13 mouse cellular contexts compared by ENCODE assay signal in genomic region chr14:51996866-51997265, GRCm38 (mm10). TPM values are rescaled to one million over a fixed set of nuclear protein-coding genes. Genes with fewer than 3 reads are reported as not detected.
DNase-seq lines count a peak whose midpoint lies in the region; ATAC-seq and TF ChIP-seq lines count a peak whose summit lies in the region.
"Had no signal": no experiment of that assay in that cellular context is flagged by ENCODE, and none has a peak within 500 bp of the region (broad histone marks: within the 10 kb centered on the region; RNA-seq: fewer than 3 reads in every experiment).

No protein-coding gene starts in this region.

- H3K36me3 ChIP-seq in embryonic facial prominence, embryonic 11.5 days (replicated peaks; ENCODE audit: control insufficient read depth, insufficient read depth, low read depth, low read length) = peaks cover 37% of the 10 kb centered on the region
- peaks cover 97% of the 10 kb centered on the region for H3K36me3 ChIP-seq in embryonic facial prominence, embryonic 10.5 days (replicated peaks)
- H3K36me3 ChIP-seq in liver, postnatal 0 days (replicated peaks; ENCODE audit: insufficient read depth, low read length) = peaks cover 20% of the 10 kb centered on the region; the same call in 1 of the 2 replicates
- peaks cover 85% of the 10 kb centered on the region for H3K36me3 ChIP-seq in liver, embryonic 12.5 days
- H3K36me3 ChIP-seq in midbrain, embryonic 12.5 days = peaks cover 90% of the 10 kb centered on the region

- no peak for TF ChIP-seq CTCF in liver, postnatal 0 days (IDR thresholded peaks at IDR 0.05; ENCODE audit: low read depth)
- no peak for TF ChIP-seq CTCF in brain, embryonic 14.5 days (IDR thresholded peaks at IDR 0.05; ENCODE audit: borderline replicate concordance, extremely low read depth, insufficient read depth, insufficient read length)

- DNase-seq in embryonic facial prominence, embryonic 11.5 days (ENCODE audit: low spot score) = no peak
- no peak for DNase-seq in embryonic facial prominence, embryonic 10.5 days (ENCODE audit: low spot score)
- DNase-seq in liver, postnatal 0 days = peak; percentile 15
- DNase-seq in brain, embryonic 14.5 days (ENCODE audit: low read depth) = peak; percentile 68
- no peak for DNase-seq in urinary bladder, adult 2 months (ENCODE audit: low spot score)

- no peak for TF ChIP-seq EP300 in liver, postnatal 0 days (IDR thresholded peaks at IDR 0.05; ENCODE audit: low read depth)

- no peak overlapping the region for H3K9ac ChIP-seq in embryonic facial prominence, embryonic 11.5 days (replicated peaks; ENCODE audit: low read length)
- no peak overlapping the region for H3K9ac ChIP-seq in liver, postnatal 0 days (replicated peaks)
- H3K9ac ChIP-seq in liver, embryonic 12.5 days = no peak overlapping the region
- no peak overlapping the region for H3K9ac ChIP-seq in midbrain, embryonic 12.5 days (replicated peaks)
- H3K9ac ChIP-seq: embryonic facial prominence, embryonic 13.5 days; limb, embryonic 13.5 days had no signal

- H3K27ac ChIP-seq in embryonic facial prominence, embryonic 11.5 days (replicated peaks; ENCODE audit: low read depth, low read length) = no peak overlapping the region
- no peak overlapping the region for H3K27ac ChIP-seq in embryonic facial prominence, embryonic 10.5 days (replicated peaks)
- H3K27ac ChIP-seq in liver, postnatal 0 days (ENCODE audit: low read depth) = no peak overlapping the region
- no peak overlapping the region for H3K27ac ChIP-seq in liver, embryonic 12.5 days
- no peak overlapping the region; the same call in 1 of the 2 replicates for H3K27ac ChIP-seq in midbrain, embryonic 12.5 days (replicated peaks)
- H3K27ac ChIP-seq: embryonic facial prominence, embryonic 13.5 days; limb, embryonic 13.5 days had no signal

- H3K4me3 ChIP-seq in embryonic facial prominence, embryonic 11.5 days (ENCODE audit: low read depth, low read length) = no peak overlapping the region
- H3K4me3 ChIP-seq in embryonic facial prominence, embryonic 10.5 days = no peak overlapping the region
- no peak overlapping the region for H3K4me3 ChIP-seq in liver, postnatal 0 days (ENCODE audit: low read depth, low read length)
- H3K4me3 ChIP-seq in liver, embryonic 12.5 days = no peak overlapping the region
- no peak overlapping the region for H3K4me3 ChIP-seq in midbrain, embryonic 12.5 days
- H3K4me3 ChIP-seq: embryonic facial prominence, embryonic 13.5 days; limb, embryonic 13.5 days had no signal

- TF ChIP-seq POLR2A in brain, embryonic 14.5 days (IDR thresholded peaks at IDR 0.05; ENCODE audit: borderline replicate concordance, extremely low read depth, insufficient read depth, insufficient read length, poor library complexity, severe bottlenecking) = no peak

- no peaks in the 10 kb centered on the region for H3K9me3 ChIP-seq in embryonic facial prominence, embryonic 11.5 days (replicated peaks; ENCODE audit: control insufficient read depth, low read length)
- no peaks in the 10 kb centered on the region for H3K9me3 ChIP-seq in embryonic facial prominence, embryonic 10.5 days
- H3K9me3 ChIP-seq in liver, postnatal 0 days (ENCODE audit: low read length) = no peaks in the 10 kb centered on the region
- H3K9me3 ChIP-seq in liver, embryonic 12.5 days (replicated peaks) = no peaks in the 10 kb centered on the region
- H3K9me3 ChIP-seq in midbrain, embryonic 12.5 days = no peaks in the 10 kb centered on the region
- H3K9me3 ChIP-seq: embryonic facial prominence, embryonic 13.5 days; limb, embryonic 13.5 days had no signal

- H3K4me2 ChIP-seq in embryonic facial prominence, embryonic 11.5 days (ENCODE audit: low read depth, low read length) = 0 out of 2 replicates have a peak overlapping the region, but pooled peaks have one; percentile 13
- no peak overlapping the region for H3K4me2 ChIP-seq in liver, postnatal 0 days (ENCODE audit: low read depth, low read length)
- H3K4me2 ChIP-seq in liver, embryonic 12.5 days = no peak overlapping the region
- H3K4me2 ChIP-seq in midbrain, embryonic 12.5 days (replicated peaks) = no peak overlapping the region
- H3K4me2 ChIP-seq: embryonic facial prominence, embryonic 13.5 days; limb, embryonic 13.5 days had no signal

- no peak for ATAC-seq in embryonic facial prominence, embryonic 11.5 days (replicated peaks; ENCODE audit: insufficient number of reproducible peaks, low FRiP score, low TSS enrichment, low read depth)
- no peak for ATAC-seq in liver, postnatal 0 days
- ATAC-seq in liver, embryonic 12.5 days = no peak
- peak; percentile 14; the same call in 1 of the 2 replicates for ATAC-seq in midbrain, embryonic 12.5 days (ENCODE audit: low FRiP score, low read depth)
- ATAC-seq in megakaryocyte progenitor cell, adult 5-6 weeks (replicated peaks; ENCODE audit: poor library complexity) = no peak

- H3K4me1 ChIP-seq in embryonic facial prominence, embryonic 11.5 days (ENCODE audit: control insufficient read depth, insufficient read depth, low read length) = no peaks in the 10 kb centered on the region
- H3K4me1 ChIP-seq in embryonic facial prominence, embryonic 10.5 days = no peaks in the 10 kb centered on the region
- 0 out of 2 replicates have a peak, but pooled peaks cover 3% of the 10 kb centered on the region for H3K4me1 ChIP-seq in liver, postnatal 0 days (ENCODE audit: insufficient read depth)
- peaks cover 17% of the 10 kb centered on the region for H3K4me1 ChIP-seq in liver, embryonic 12.5 days
- 0 out of 2 replicates have a peak, but pooled peaks cover 5% of the 10 kb centered on the region for H3K4me1 ChIP-seq in midbrain, embryonic 12.5 days
- H3K4me1 ChIP-seq: embryonic facial prominence, embryonic 13.5 days; limb, embryonic 13.5 days had no signal

- 78% methylated on average over 17 of the region's 17 CpGs for whole genome bisulfite sequencing in embryonic facial prominence, embryonic 11.5 days
- 79% methylated on average over 17 of the region's 17 CpGs for WGBS in embryonic facial prominence, embryonic 10.5 days
- 82% methylated on average over 17 of the region's 17 CpGs for whole genome bisulfite sequencing in liver, postnatal 0 days (ENCODE audit: insufficient replicate concordance)
- WGBS in liver, embryonic 12.5 days (ENCODE audit: insufficient replicate concordance) = 71% methylated on average over 17 of the region's 17 CpGs
- WGBS in midbrain, embryonic 12.5 days = 71% methylated on average over 17 of the region's 17 CpGs

- no peaks in the 10 kb centered on the region for H3K27me3 ChIP-seq in embryonic facial prominence, embryonic 11.5 days (ENCODE audit: control insufficient read depth, insufficient read depth, low read length)
- no peaks in the 10 kb centered on the region for H3K27me3 ChIP-seq in embryonic facial prominence, embryonic 10.5 days (replicated peaks; ENCODE audit: low read depth, poor library complexity, severe bottlenecking)
- no peaks in the 10 kb centered on the region for H3K27me3 ChIP-seq in liver, postnatal 0 days (ENCODE audit: insufficient read depth, low read length)
- no peaks in the 10 kb centered on the region for H3K27me3 ChIP-seq in liver, embryonic 12.5 days (replicated peaks)
- H3K27me3 ChIP-seq in midbrain, embryonic 12.5 days = 0 out of 2 replicates have a peak, but pooled peaks cover 3% of the 10 kb centered on the region
- H3K27me3 ChIP-seq: embryonic facial prominence, embryonic 13.5 days; limb, embryonic 13.5 days had no signal

RNA-seq across cellular contexts. Expression of gene Arhgef40, which starts 12.3 kb away (rescaled TPM):
- 82.6 and 91.9 TPM in 2 replicates for polyA plus RNA-seq in embryonic facial prominence, embryonic 11.5 days (2014; fragmentation: Nextera tagmentation; extraction: Ambion mirVana)
- 151 and 163 TPM in 2 replicates for polyA plus RNA-seq in embryonic facial prominence, embryonic 10.5 days (2016; fragmentation: Nextera tagmentation; extraction: Ambion mirVana)
- polyA plus RNA-seq in liver, postnatal 0 days (2015; fragmentation: Nextera tagmentation; extraction: Ambion mirVana) = 5.8 and 7.2 TPM in 2 replicates
- 34.8 and 40.1 TPM in 2 replicates for polyA plus RNA-seq in liver, embryonic 12.5 days (2016; fragmentation: Nextera tagmentation; extraction: Ambion mirVana)
- polyA plus RNA-seq in brain, embryonic 14.5 days (2012; rRNA removed) = 100 and 106 TPM in 2 replicates
- polyA plus RNA-seq in midbrain, embryonic 12.5 days (2016; fragmentation: Nextera tagmentation; extraction: Ambion mirVana) = 116 and 122 TPM in 2 replicates
- polyA plus RNA-seq in urinary bladder, adult 2 months (2012; rRNA removed) = 44.4 and 53.8 TPM in 2 replicates
- 3.0 and 9.1 TPM in 2 replicates for total RNA-seq in megakaryocyte progenitor cell, adult 5-6 weeks (2015)
- 5.0 and 15.2 TPM in 2 replicates for total RNA-seq in megakaryocyte progenitor cell, adult 5-6 weeks (2017)

RNA-seq across cellular contexts. Expression of gene Tmem253, which starts 18.6 kb away (rescaled TPM):
- 0.35 and 1.5 TPM in 2 replicates for polyA plus RNA-seq in embryonic facial prominence, embryonic 11.5 days (2014; fragmentation: Nextera tagmentation; extraction: Ambion mirVana)
- polyA plus RNA-seq in embryonic facial prominence, embryonic 10.5 days (2016; fragmentation: Nextera tagmentation; extraction: Ambion mirVana) = 0.65 and 0.72 TPM in 2 replicates
- polyA plus RNA-seq in liver, postnatal 0 days (2015; fragmentation: Nextera tagmentation; extraction: Ambion mirVana) = 0.23 and 0.31 TPM in 2 replicates
- 0.32 and 0.39 TPM in 2 replicates for polyA plus RNA-seq in liver, embryonic 12.5 days (2016; fragmentation: Nextera tagmentation; extraction: Ambion mirVana)
- 1.9 and 3.6 TPM in 2 replicates for polyA plus RNA-seq in brain, embryonic 14.5 days (2012; rRNA removed)
- polyA plus RNA-seq in midbrain, embryonic 12.5 days (2016; fragmentation: Nextera tagmentation; extraction: Ambion mirVana) = 1.0 and 2.1 TPM in 2 replicates
- polyA plus RNA-seq in urinary bladder, adult 2 months (2012; rRNA removed) = 1.1 and 1.5 TPM in 2 replicates
- 0.30 TPM in 1 of 2 replicates, not detected in the other for total RNA-seq in megakaryocyte progenitor cell, adult 5-6 weeks (2015)
- total RNA-seq in megakaryocyte progenitor cell, adult 5-6 weeks (2017) = not detected in 2 replicates
- total RNA-seq: megakaryocyte, adult 5-6 weeks had no signal

RNA-seq across cellular contexts. Expression of gene Zfp219, which starts 23.7 kb away (rescaled TPM):
- 54.7 and 63.2 TPM in 2 replicates for polyA plus RNA-seq in embryonic facial prominence, embryonic 11.5 days (2014; fragmentation: Nextera tagmentation; extraction: Ambion mirVana)
- polyA plus RNA-seq in embryonic facial prominence, embryonic 10.5 days (2016; fragmentation: Nextera tagmentation; extraction: Ambion mirVana) = 57.5 and 63.2 TPM in 2 replicates
- polyA plus RNA-seq in liver, postnatal 0 days (2015; fragmentation: Nextera tagmentation; extraction: Ambion mirVana) = 8.8 and 9.0 TPM in 2 replicates
- polyA plus RNA-seq in liver, embryonic 12.5 days (2016; fragmentation: Nextera tagmentation; extraction: Ambion mirVana) = 15.3 and 15.8 TPM in 2 replicates
- 177 and 242 TPM in 2 replicates for polyA plus RNA-seq in brain, embryonic 14.5 days (2012; rRNA removed)
- polyA plus RNA-seq in midbrain, embryonic 12.5 days (2016; fragmentation: Nextera tagmentation; extraction: Ambion mirVana) = 111 and 112 TPM in 2 replicates
- 105 and 107 TPM in 2 replicates for polyA plus RNA-seq in urinary bladder, adult 2 months (2012; rRNA removed)
- 6.5 and 8.5 TPM in 2 replicates for total RNA-seq in megakaryocyte progenitor cell, adult 5-6 weeks (2015)
- total RNA-seq in megakaryocyte progenitor cell, adult 5-6 weeks (2017) = 8.2 and 15.1 TPM in 2 replicates

RNA-seq across cellular contexts. Expression of gene Olfr221, which starts 45.4 kb away (rescaled TPM):
- polyA plus RNA-seq in embryonic facial prominence, embryonic 11.5 days (2014; fragmentation: Nextera tagmentation; extraction: Ambion mirVana) = not detected in 2 replicates
- not detected in 2 replicates for polyA plus RNA-seq in embryonic facial prominence, embryonic 10.5 days (2016; fragmentation: Nextera tagmentation; extraction: Ambion mirVana)
- not detected in 2 replicates for polyA plus RNA-seq in liver, postnatal 0 days (2015; fragmentation: Nextera tagmentation; extraction: Ambion mirVana)
- not detected in 2 replicates for polyA plus RNA-seq in liver, embryonic 12.5 days (2016; fragmentation: Nextera tagmentation; extraction: Ambion mirVana)
- polyA plus RNA-seq in brain, embryonic 14.5 days (2012; rRNA removed) = not detected in 2 replicates
- not detected in 2 replicates for polyA plus RNA-seq in midbrain, embryonic 12.5 days (2016; fragmentation: Nextera tagmentation; extraction: Ambion mirVana)
- polyA plus RNA-seq in urinary bladder, adult 2 months (2012; rRNA removed) = not detected in 2 replicates
- not detected in 2 replicates for total RNA-seq in megakaryocyte progenitor cell, adult 5-6 weeks (2015)
- total RNA-seq in megakaryocyte progenitor cell, adult 5-6 weeks (2017) = not detected in 2 replicates
- total RNA-seq: gastrocnemius, postnatal 25 days; megakaryocyte, adult 5-6 weeks had no signal
- polyA plus RNA-seq: C2C12; embryonic facial prominence, embryonic 13.5 days; limb, embryonic 13.5 days had no signal

Comparison
In these comparisons a context has a peak if more than half of its experiments do, and no peak if none do; other contexts are left out.
1. DNase-seq: peak in liver, postnatal 0 days (single experiment) and brain, embryonic 14.5 days (single experiment); none in embryonic facial prominence, embryonic 11.5 days (single experiment), embryonic facial prominence, embryonic 10.5 days (single experiment) and urinary bladder, adult 2 months (single experiment).